Mouse (Mus musculus) neural tube, embryonic 13.5 days (tissue): ENCODE results near the gene Frmd8. TPM values are rescaled to one million over a fixed set of nuclear protein-coding genes. Genes with fewer than 3 reads are reported as not detected.
"Not testable (repeated sequence)": the region's sequence is repeated elsewhere in the genome, so short reads cannot be mapped to it uniquely, and the experiment has no call there.

ENCODE experiments used
- ATAC-seq: fragments of 200-750 bp; cut with Nextera tagmentation; 2 replicates; pipeline ENCODE4 v1.8.0; 2017; ENCODE audit warnings: low read depth, mild to moderate bottlenecking, moderate TSS enrichment, moderate library complexity
- H3K27ac ChIP-seq: fragments of 300-500 bp; sonication (generic); replicated peaks from 2 replicates; pipeline ENCODE4 v1.5.1; 2015; ENCODE audit warnings: moderate library complexity, mild to moderate bottlenecking, inconsistent platforms
- H3K27me3 ChIP-seq: fragments of 300-500 bp; sonication (generic); 2 replicates; pipeline ENCODE4 v1.6.1; 2015; ENCODE audit warnings: mild to moderate bottlenecking, inconsistent platforms
- H3K36me3 ChIP-seq: fragments of 300-500 bp; sonication (generic); 2 replicates; pipeline ENCODE4 v1.6.1; 2015; ENCODE audit warnings: mild to moderate bottlenecking, inconsistent platforms
- H3K4me1 ChIP-seq: fragments of 300-500 bp; sonication (generic); replicated peaks from 2 replicates; pipeline ENCODE4 v1.6.1; 2015; ENCODE audit warnings: inconsistent platforms
- H3K4me2 ChIP-seq: fragments of 300-500 bp; sonication (generic); 2 replicates; pipeline ENCODE4 v1.6.1; 2015; ENCODE audit warnings: inconsistent platforms, mild to moderate bottlenecking, moderate library complexity
- H3K4me3 ChIP-seq: fragments of 300-500 bp; sonication (generic); 2 replicates; pipeline ENCODE4 v1.5.1; 2015; ENCODE audit warnings: mild to moderate bottlenecking, inconsistent platforms
- H3K9ac ChIP-seq: fragments of 300-500 bp; sonication (generic); 2 replicates; pipeline ENCODE4 v1.6.1; 2015; ENCODE audit warnings: moderate library complexity, mild to moderate bottlenecking, inconsistent platforms
- H3K9me3 ChIP-seq: fragments of 300-500 bp; sonication (generic); 2 replicates; pipeline ENCODE4 v1.6.1; 2016; ENCODE audit warnings: inconsistent platforms
- WGBS: fragments of 180-500 bp; shearing (Covaris S2); methylation state at CpG from one replicate; pipeline ENCODE4 v1.1.7; 2015; 5-methylcytosine and 5-hydroxymethylcytosine counted together
- polyA plus RNA-seq: library from polyadenylated mRNA; unstranded; fragments of >200 nt; fragmentation: Nextera tagmentation; extraction: Ambion mirVana; gene quantifications from 2 replicates; pipeline ENCODE4 v1.2.1, GENCODE M21; 2015

Frmd8 gene
- polyA plus RNA-seq, 1 experiment from 2014 or later, result 21.1 TPM

DNA sequence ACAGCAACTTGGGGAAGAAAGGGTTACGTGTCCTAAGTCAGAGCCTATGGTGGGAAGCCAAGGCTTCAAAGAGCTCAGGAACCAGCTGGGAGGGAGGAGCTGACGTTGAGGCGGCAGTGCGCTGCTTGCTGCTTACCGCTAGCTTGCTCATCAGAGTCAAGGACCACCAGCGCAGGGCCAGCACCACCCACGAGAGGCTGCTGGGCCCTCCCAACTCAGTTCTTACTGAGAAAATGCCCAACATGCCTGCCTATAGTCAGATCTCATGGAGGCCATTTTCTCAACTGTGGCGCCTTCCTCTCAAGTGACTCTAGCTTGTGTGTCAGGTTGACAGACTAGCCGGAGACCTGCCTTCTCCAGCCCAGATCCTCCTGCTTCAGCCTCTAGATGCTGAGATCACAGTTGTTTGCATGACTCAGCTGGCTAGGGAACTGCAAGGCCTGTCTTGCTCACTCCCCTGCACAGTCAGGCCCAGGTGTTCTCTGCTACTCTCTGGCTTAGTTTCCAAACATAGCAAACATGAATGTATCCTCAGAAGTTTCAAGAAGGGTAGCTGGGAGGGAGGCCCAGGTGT lies 51.7 kb downstream of the Frmd8 start:
- Histone ChIP-seq H3K9me3 (no peaks in the 10 kb centered on the region), H3K4me2 (no peak overlapping the region), H3K36me3 (no peaks in the 10 kb centered on the region), H3K4me1 (peaks cover 34% of the 10 kb centered on the region), H3K4me3 (no peak overlapping the region), H3K9ac (no peak overlapping the region), H3K27ac (peak overlapping the region; percentile 59), H3K27me3 (no peaks in the 10 kb centered on the region)
- no peak for ATAC-seq
- WGBS, result 19% methylated on average over 9 of the region's 9 CpGs

DNA sequence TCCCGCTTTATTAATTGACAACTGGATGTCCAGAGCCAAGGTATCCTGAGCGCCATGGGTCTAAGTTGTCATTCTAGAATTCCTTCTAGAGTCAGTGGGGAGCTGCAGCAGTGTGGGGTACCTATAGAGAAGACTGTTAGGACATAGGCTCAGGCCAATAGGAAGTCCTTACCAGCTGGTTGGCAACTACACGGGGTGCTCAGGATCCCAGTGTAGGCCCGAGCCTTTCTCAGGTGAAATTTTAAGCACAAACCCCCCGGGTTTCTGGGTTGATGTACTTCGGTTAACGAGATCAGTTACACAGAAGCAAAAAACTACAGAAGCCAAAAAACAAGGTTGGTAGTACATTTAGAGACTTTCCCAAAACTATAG lies 52.3 kb downstream of the Frmd8 start:
- WGBS, result 72% methylated on average over 7 of the region's 7 CpGs
- no peak for ATAC-seq
- Histone ChIP-seq H3K4me2 (no peak overlapping the region), H3K27me3 (no peaks in the 10 kb centered on the region), H3K4me3 (no peak overlapping the region), H3K9ac (no peak overlapping the region), H3K9me3 (no peaks in the 10 kb centered on the region), H3K4me1 (peaks cover 40% of the 10 kb centered on the region), H3K36me3 (no peaks in the 10 kb centered on the region), H3K27ac (peak overlapping the region; percentile 59)

DNA sequence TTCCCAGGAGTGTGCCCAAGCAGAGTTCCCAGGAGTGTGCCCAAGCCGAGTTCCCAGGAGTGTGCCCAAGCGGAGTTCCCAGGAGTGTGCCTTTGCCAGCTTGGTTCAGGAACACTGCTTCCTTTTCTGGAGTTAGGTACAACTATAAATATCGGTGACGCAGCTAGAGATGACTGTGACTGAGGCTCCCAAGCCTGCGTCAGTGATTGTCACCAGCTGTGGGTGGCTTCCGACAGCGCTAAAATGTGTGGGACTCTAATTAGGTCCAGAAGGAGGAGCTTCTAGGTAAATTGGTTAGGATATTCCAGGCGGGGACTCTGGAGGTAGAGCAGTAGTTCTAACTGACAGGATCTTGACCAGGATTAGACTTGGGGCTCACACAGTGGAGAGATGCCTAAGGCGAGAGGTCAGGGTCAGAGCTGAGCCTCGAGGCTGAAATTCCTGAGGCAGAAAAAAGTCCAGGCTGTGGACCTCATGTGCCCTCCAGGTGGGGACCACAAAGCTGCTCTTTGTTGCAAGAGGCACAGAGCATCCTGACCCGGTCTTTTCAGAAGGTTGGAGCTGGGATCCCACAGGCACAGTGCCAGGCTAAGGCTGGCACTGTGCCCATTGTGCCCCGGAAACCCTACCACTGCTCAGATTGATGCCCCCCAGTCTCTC lies 52.8 kb downstream of the Frmd8 start:
- no peaks in the 10 kb centered on the region for H3K36me3 ChIP-seq
- ATAC-seq, result no peak
- WGBS, result 36% methylated on average over 12 of the region's 12 CpGs
- no peak overlapping the region for H3K9ac ChIP-seq
- H3K9me3 ChIP-seq, result no peaks in the 10 kb centered on the region
- peaks cover 44% of the 10 kb centered on the region for H3K4me1 ChIP-seq
- H3K4me3 ChIP-seq, result no peak overlapping the region
- no peak overlapping the region for H3K4me2 ChIP-seq
- H3K27me3 ChIP-seq, result no peaks in the 10 kb centered on the region
- H3K27ac ChIP-seq, result peak overlapping the region; percentile 59; the same call in 1 of the 2 replicates

DNA sequence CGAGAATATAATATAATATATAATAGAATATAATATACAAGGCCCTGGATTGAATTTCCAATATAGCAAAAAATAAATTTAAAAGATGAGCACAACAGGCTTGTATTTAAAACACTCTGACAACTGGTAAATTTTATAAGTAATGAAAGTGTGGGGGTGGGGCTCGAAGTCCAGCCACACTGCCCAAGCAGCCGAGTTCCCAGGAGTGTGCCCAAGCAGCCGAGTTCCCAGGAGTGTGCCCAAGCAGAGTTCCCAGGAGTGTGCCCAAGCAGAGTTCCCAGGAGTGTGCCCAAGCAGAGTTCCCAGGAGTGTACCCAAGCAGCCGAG lies 53.3 kb downstream of the Frmd8 start:
- Histone ChIP-seq H3K4me2 (no peak overlapping the region), H3K27me3 (no peaks in the 10 kb centered on the region), H3K27ac (peak overlapping the region; percentile 59; the same call in 1 of the 2 replicates), H3K36me3 (no peaks in the 10 kb centered on the region), H3K9me3 (no peaks in the 10 kb centered on the region), H3K4me1 (peaks cover 44% of the 10 kb centered on the region), H3K9ac (no peak overlapping the region), H3K4me3 (no peak overlapping the region)
- WGBS, result 75% methylated on average over 5 of the region's 5 CpGs
- ATAC-seq, result no peak

DNA sequence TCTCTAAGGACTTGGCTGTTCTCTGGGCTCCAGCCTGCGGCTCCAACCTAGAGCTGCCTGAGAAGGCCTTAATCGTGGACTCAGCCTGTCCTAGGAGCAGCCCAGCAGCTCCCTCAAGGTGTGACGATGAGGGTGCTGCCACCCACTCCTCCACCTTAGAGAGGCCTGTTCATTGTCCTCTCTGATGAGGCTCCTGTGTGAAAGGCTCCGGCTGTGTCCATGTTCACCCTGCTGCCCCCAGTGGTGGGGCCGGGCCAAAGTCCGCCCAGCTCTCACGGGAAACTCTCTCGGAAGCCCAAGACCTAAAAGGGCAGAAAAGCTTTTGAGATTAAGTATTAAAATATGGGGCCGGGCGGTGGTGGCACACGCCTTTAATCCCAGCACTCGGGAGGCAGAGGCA lies 55.5 kb downstream of the Frmd8 start:
- no peak for ATAC-seq
- Histone ChIP-seq H3K27ac (no peak overlapping the region), H3K4me3 (no peak overlapping the region), H3K4me2 (no peak overlapping the region), H3K27me3 (no peaks in the 10 kb centered on the region), H3K36me3 (no peaks in the 10 kb centered on the region), H3K9me3 (no peaks in the 10 kb centered on the region), H3K9ac (no peak overlapping the region), H3K4me1 (peaks cover 42% of the 10 kb centered on the region)
- WGBS, result 49% methylated on average over 12 of the region's 12 CpGs

DNA sequence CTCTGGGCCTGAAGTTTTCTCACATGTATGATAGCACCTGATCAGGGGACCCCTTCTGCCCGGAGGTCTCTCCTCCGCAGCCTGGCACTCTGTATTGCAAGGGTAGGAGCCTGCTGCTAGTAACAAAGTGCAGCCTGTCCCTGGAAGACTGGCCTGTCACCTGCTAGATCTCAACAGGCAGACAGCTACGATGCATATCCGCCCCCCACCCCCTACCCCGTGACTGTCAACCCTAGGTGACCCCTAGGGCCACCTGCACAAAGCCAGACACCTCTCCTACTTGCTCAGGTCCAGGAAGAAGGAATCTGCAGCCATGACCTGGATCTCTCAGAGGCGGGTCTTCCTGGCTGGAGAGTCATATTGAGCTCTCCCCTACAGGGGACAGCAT lies 56.5 kb downstream of the Frmd8 start:
- no peaks in the 10 kb centered on the region for H3K27me3 ChIP-seq
- no peak overlapping the region for H3K4me3 ChIP-seq
- 85% methylated on average over 6 of the region's 6 CpGs for WGBS
- no peak overlapping the region for H3K27ac ChIP-seq
- no peaks in the 10 kb centered on the region for H3K36me3 ChIP-seq
- peaks cover 33% of the 10 kb centered on the region for H3K4me1 ChIP-seq
- no peak overlapping the region; the same call in 1 of the 2 replicates for H3K9ac ChIP-seq
- peak; percentile 15; the same call in 1 of the 2 replicates for ATAC-seq
- H3K4me2 ChIP-seq, result no peak overlapping the region
- no peaks in the 10 kb centered on the region for H3K9me3 ChIP-seq

DNA sequence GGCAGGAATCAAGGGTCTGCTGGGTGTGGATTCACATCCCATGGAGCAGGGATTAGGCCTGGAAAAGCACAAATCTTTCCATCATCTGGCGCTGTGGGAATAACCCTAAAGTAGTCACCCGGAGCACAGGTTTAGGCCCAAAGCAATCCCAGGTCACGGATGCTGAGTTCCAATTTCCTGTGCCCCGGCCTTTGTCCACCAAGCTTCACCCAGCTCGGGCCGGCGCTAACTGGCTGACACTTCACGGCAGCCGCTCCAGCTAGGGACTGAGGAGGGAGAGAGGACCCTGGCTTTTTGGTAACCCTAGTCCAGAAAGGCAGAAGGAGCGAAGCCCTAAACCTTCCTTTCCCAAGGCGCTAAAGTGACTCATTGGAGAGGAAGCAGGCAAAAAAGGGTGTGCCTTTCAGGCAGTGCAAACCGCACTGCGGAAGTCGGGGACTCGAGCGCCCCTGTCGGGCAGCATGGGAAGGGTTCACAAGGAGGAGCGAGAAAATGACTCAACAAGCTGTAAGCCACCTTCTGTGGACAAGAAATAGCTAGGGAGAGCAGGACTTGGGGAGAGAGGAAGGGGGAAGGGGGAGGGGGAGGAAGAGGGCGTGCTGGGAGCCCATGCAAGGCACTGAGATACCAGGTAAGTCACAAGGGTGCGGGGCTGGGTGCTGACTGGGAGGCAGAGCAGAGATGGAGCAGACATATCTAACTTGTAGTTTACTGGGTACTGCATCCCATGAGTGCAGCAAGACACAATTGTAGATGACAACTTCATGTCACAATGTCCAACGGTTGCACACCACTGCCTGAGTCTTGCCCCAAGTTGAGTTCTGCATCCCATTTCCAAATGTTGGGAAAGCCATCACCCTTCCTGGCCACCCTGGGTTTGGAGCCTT lies 57.1 kb downstream of the Frmd8 start:
- Histone ChIP-seq H3K27ac (peak overlapping the region; percentile 84), H3K36me3 (no peaks in the 10 kb centered on the region), H3K4me2 (peak overlapping the region; percentile 50), H3K4me3 (peak overlapping the region; percentile 21), H3K9ac (peak overlapping the region; percentile 63), H3K27me3 (no peaks in the 10 kb centered on the region), H3K4me1 (peaks cover 32% of the 10 kb centered on the region), H3K9me3 (no peaks in the 10 kb centered on the region)
- peak; percentile 64 for ATAC-seq
- WGBS, result 26% methylated on average over 21 of the region's 21 CpGs

DNA sequence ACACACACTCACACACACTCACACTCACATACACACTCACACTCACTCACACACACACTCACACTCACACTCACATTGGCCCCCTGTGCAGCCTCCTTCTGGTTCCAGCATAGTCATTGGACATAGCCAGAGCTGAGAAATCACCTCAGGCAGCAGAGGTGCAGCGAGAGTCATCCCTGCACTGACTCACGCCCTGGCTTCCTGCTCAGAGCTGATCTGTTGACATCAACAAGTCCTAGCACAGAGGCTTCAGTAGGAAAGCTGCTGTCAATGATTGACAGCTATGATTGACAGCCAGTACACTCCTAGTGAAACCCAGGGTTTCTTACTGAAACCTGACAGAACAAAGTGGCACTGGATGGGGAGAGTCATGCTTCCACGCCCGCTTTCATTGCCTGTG lies 59.1 kb downstream of the Frmd8 start:
- H3K36me3 ChIP-seq, result no peaks in the 10 kb centered on the region
- no peak overlapping the region for H3K4me2 ChIP-seq
- no peaks in the 10 kb centered on the region for H3K9me3 ChIP-seq
- no peak overlapping the region for H3K9ac ChIP-seq
- H3K27ac ChIP-seq, result no peak overlapping the region
- H3K4me1 ChIP-seq, result peaks cover 40% of the 10 kb centered on the region
- ATAC-seq, result no peak
- H3K27me3 ChIP-seq, result no peaks in the 10 kb centered on the region
- 85% methylated on average over 4 of the region's 4 CpGs for WGBS
- H3K4me3 ChIP-seq, result no peak overlapping the region

DNA sequence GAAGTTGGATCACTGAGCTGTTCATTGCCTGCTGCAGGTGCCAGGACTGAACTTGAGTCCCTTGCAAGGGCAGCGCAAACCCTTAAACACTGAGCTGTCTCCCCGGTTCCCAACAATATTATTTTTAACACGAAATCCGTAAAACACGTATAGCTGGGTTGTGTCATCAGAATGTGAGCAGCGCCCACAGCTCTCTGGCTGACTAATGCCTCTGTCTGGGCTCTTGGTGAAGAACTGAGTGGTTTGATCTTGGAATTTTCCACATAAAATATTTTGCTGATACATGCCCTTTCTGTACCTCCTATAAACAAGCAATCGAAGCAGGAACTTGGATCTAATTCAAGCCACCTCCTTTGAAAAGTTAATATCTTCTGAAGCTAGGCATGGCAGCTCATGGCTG lies 60.1 kb downstream of the Frmd8 start:
- no peaks in the 10 kb centered on the region for H3K27me3 ChIP-seq
- no peaks in the 10 kb centered on the region for H3K9me3 ChIP-seq
- no peaks in the 10 kb centered on the region for H3K36me3 ChIP-seq
- peaks cover 49% of the 10 kb centered on the region for H3K4me1 ChIP-seq
- no peak overlapping the region for H3K9ac ChIP-seq
- 93% methylated on average over 7 of the region's 7 CpGs for WGBS
- no peak overlapping the region for H3K4me3 ChIP-seq
- H3K4me2 ChIP-seq, result no peak overlapping the region
- no peak overlapping the region for H3K27ac ChIP-seq
- no peak for ATAC-seq

DNA sequence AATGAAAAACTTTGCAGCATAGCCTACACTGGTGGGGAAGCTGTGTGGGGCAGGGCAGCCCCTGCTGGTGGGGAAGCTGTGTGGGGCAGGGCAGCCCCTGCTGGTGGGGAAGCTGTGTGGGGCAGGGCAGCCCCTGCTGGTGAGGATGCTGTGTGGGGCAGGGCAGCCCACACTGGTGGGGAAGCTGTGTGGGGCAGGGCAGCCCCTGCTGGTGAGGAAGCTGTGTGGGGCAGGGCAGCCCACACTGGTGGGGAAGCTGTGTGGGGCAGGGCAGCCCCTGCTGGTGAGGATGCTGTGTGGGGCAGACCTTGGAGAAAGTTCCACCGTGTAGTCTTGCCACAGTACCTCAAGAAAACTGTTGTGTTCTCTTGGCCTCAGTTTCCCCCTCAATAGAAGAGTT lies 61.0 kb downstream of the Frmd8 start:
- ATAC-seq, H3K9me3 ChIP-seq, H3K4me3 ChIP-seq, H3K27me3 ChIP-seq, H3K36me3 ChIP-seq, H3K9ac ChIP-seq, H3K27ac ChIP-seq, H3K4me2 ChIP-seq: not testable (repeated sequence)
- 77% methylated on average over 1 of the region's 1 CpGs for WGBS
- peaks cover 57% of the 10 kb centered on the region for H3K4me1 ChIP-seq

DNA sequence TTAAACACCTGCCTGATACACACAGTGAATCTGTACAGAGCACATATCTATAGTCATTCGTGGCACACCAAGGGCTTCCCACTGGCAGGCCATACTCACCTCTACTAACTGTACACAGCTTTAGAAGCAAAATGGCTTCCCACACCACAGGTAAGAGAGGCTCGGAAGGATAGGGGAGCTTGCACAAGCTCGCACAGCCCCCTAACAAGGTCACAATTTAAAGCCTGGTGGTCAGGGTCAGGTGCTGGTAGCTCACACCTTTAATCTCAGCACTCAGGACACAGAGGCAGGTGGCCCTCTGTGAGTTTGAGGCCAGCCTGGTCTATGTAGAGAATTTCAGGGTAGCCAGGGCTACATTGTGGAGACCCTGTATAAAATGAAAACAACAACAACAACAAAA lies 61.5 kb downstream of the Frmd8 start:
- no peaks in the 10 kb centered on the region for H3K36me3 ChIP-seq
- WGBS, result 89% methylated on average over 3 of the region's 3 CpGs
- no peak overlapping the region for H3K27ac ChIP-seq
- H3K4me2 ChIP-seq, result no peak overlapping the region
- no peak overlapping the region for H3K9ac ChIP-seq
- no peak overlapping the region for H3K4me3 ChIP-seq
- H3K27me3 ChIP-seq, result no peaks in the 10 kb centered on the region
- no peaks in the 10 kb centered on the region for H3K9me3 ChIP-seq
- H3K4me1 ChIP-seq, result peaks cover 58% of the 10 kb centered on the region
- ATAC-seq, result no peak

DNA sequence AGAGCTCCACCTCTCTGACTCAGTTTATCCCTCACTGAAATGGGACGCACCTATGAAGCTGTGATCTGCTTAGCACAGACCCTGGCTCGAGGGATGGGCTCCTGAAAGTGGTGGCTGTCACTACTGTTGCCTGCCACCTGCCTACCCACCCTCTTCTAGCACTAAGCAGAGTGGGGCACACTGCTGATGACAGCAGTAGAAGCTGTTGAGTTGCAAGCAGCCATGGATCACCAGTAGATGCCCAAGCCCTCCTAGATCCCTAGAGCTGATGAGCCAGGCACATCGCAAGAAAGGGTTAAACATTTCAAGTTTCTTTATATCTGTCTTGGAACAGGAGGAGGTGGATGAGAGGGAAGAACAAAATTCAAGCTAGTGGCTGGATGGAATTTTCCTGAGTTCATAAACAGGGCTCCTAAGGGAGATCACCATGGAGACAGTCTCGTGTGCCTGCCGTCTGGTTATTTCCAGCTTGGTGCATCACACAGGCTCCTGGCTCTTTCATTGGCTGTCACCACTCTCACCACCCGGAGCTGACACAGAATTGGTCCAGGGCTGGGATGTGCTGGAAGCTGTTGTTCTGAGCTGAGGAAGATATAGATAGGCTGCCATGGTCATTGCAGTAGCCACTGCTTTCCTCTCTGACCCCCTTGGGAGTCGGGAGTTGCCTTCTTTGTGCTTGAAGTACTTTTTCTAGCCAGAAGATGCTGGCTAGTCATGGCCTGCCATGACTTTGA lies 63.1 kb downstream of the Frmd8 start:
- H3K9ac ChIP-seq, result peak overlapping the region; percentile 53

More for the DNA sequence above, 63.1 kb downstream of the Frmd8 start:
- H3K4me3 ChIP-seq, result no peak overlapping the region
- peak; percentile 95 for ATAC-seq
- peak overlapping the region; percentile 22 for H3K4me2 ChIP-seq
- H3K9me3 ChIP-seq, result no peaks in the 10 kb centered on the region
- no peaks in the 10 kb centered on the region for H3K36me3 ChIP-seq
- WGBS, result 36% methylated on average over 7 of the region's 7 CpGs
- H3K27ac ChIP-seq, result peak overlapping the region; percentile 94
- H3K27me3 ChIP-seq, result no peaks in the 10 kb centered on the region
- H3K4me1 ChIP-seq, result peaks cover 48% of the 10 kb centered on the region
